Mouse (Mus musculus): Measurements from ENCODE around the gene Dmrt3. TPM values are rescaled to one million over a fixed set of nuclear protein-coding genes. Genes with fewer than 3 reads are reported as not detected.

Gene Dmrt3
- total and polyA plus RNA-seq, 3 experiments: not detected

GRCm38 (mm10) chr19:25667836-25668235, 57.7 kb downstream of the Dmrt3 start:
- Histone ChIP-seq H3K79me2 (ENCODE audit: control insufficient read depth, insufficient read depth, low read length, poor library complexity) (no peaks in the 10 kb centered on the region), H3K4me1 (ENCODE audit: control insufficient read depth in 1 of 2, insufficient read depth in 2 of 2, low read length in 2 of 2) (no peaks in the 10 kb centered on the region)

DNA sequence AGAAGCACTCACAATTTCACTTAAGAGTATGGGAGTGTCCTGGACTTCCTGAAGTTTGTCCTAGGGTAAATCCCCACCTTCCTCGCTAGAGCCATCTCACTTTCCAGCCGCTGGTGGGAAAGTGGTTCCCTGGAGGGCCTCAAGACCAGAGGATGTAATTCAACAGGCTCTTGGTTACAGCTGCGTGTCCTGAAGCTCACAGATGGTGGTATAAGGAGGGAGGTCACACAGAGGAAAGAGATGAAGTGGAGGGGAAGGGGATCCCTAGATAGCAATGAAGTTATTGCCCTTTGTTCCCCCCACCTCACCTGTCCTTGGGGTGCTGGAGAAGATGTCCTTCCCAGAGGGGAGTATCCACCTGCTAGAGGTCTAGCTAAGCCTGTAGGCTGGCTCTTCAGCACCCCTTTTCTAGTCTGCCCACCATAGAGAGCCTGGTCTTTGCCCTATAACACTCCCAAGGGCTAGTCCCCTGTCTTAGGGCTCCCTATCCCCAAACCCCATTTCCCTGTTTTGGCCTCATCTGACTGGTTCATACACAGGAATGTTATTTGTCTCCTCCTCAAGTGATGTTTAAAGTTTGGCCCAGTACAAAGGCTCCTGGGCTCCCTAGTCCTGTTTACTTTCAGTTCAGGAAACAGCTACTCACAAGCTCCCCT, 59.6 kb downstream of the Dmrt3 start:
- TF ChIP-seq USF2 (IDR thresholded peaks at IDR 0.05; ENCODE audit: borderline replicate concordance in 1 of 2, insufficient read depth in 1 of 2, low read depth in 1 of 2, low read length in 2 of 2): no peak
- no peak for TF ChIP-seq MXI1 (IDR thresholded peaks at IDR 0.05; ENCODE audit: low read depth, low read length)
- TF ChIP-seq ETS1 (IDR thresholded peaks at IDR 0.05; ENCODE audit: low read depth, low read length): no peak
- no peak for TF ChIP-seq EP300 (IDR thresholded peaks at IDR 0.05; ENCODE audit: low read depth in 1 of 2, low read length in 2 of 2)
- no peak for TF ChIP-seq POLR2AphosphoS2 (IDR thresholded peaks at IDR 0.05; ENCODE audit: low read length)
- no peaks in the 10 kb centered on the region for H3K27me3 ChIP-seq (ENCODE audit: control insufficient read depth in 1 of 2, insufficient read depth in 2 of 2, low read length in 2 of 2)
- H3K4me1 ChIP-seq (ENCODE audit: control insufficient read depth in 1 of 2, insufficient read depth in 2 of 2, low read length in 2 of 2): no peaks in the 10 kb centered on the region
- no peak overlapping the region for H3K9ac ChIP-seq (ENCODE audit: control insufficient read depth, low read depth, low read length, poor library complexity, severe bottlenecking)
- no peaks in the 10 kb centered on the region for H3K36me3 ChIP-seq (ENCODE audit: control insufficient read depth in 1 of 2, insufficient read depth in 2 of 2, low read length in 2 of 2)
- H3K27ac ChIP-seq (ENCODE audit: control insufficient read depth, low read depth, low read length): no peak overlapping the region
- H3K79me2 ChIP-seq (ENCODE audit: control insufficient read depth, insufficient read depth, low read length, poor library complexity): no peaks in the 10 kb centered on the region
- H3K9me3 ChIP-seq (replicated peaks; ENCODE audit: insufficient read depth, low read length): no peaks in the 10 kb centered on the region
- no peak for DNase-seq (ENCODE audit: low read depth, low spot score)
- no peak overlapping the region for H3K4me3 ChIP-seq (ENCODE audit: control insufficient read depth in 1 of 2, insufficient read depth in 1 of 2, low read depth in 2 of 2, low read length in 2 of 2)

More at GRCm38 (mm10) chr19:25667836-25668235, 57.7 kb downstream of the Dmrt3 start:
- Histone ChIP-seq H3K27me3 (ENCODE audit: control insufficient read depth in 1 of 2, insufficient read depth in 2 of 2, low read length in 2 of 2) (no peaks in the 10 kb centered on the region), H3K36me3 (ENCODE audit: control insufficient read depth in 1 of 2, insufficient read depth in 2 of 2, low read length in 2 of 2) (no peaks in the 10 kb centered on the region), H3K27ac (ENCODE audit: control insufficient read depth, low read depth, low read length) (no peak overlapping the region), H3K4me3 (ENCODE audit: control insufficient read depth in 1 of 2, insufficient read depth in 1 of 2, low read depth in 2 of 2, low read length in 2 of 2) (no peak overlapping the region), H3K9ac (ENCODE audit: control insufficient read depth, low read depth, low read length, poor library complexity, severe bottlenecking) (no peak overlapping the region), H3K9me3 (replicated peaks; ENCODE audit: insufficient read depth, low read length) (no peaks in the 10 kb centered on the region)
- no peak for DNase-seq (ENCODE audit: low read depth, low spot score)
- no peak for TF ChIP-seq POLR2A (IDR thresholded peaks at IDR 0.05; ENCODE audit: control insufficient read depth in 1 of 2, insufficient read depth in 1 of 2, low read depth in 1 of 2, low read length in 2 of 2, poor library complexity in 1 of 2)
- no peak for TF ChIP-seq SMC3 (IDR thresholded peaks at IDR 0.05; ENCODE audit: low read depth, low read length)
- TF ChIP-seq MAFK (IDR thresholded peaks at IDR 0.05; ENCODE audit: borderline replicate concordance, low read depth, low read length): no peak
- TF ChIP-seq BHLHE40 (IDR thresholded peaks at IDR 0.05; ENCODE audit: borderline replicate concordance, low read depth, low read length): no peak
- no peak for TF ChIP-seq NELFE (IDR thresholded peaks at IDR 0.05; ENCODE audit: low read depth, low read length)
- TF ChIP-seq TCF12 (IDR thresholded peaks at IDR 0.05; ENCODE audit: low read depth, low read length): no peak
- TF ChIP-seq USF2 (IDR thresholded peaks at IDR 0.05; ENCODE audit: borderline replicate concordance in 1 of 2, insufficient read depth in 1 of 2, low read depth in 1 of 2, low read length in 2 of 2): no peak
- TF ChIP-seq TBP (IDR thresholded peaks at IDR 0.05; ENCODE audit: low read depth, low read length): no peak
- no peak for TF ChIP-seq POLR2AphosphoS2 (IDR thresholded peaks at IDR 0.05; ENCODE audit: low read length)
- no peak for TF ChIP-seq JUND (IDR thresholded peaks at IDR 0.05; ENCODE audit: low read depth, low read length)
- no peak for TF ChIP-seq UBTF (IDR thresholded peaks at IDR 0.05; ENCODE audit: borderline replicate concordance, insufficient read depth, low read depth, low read length)
